Mouse (Mus musculus) erythroblast, embryonic 14.5 days (primary cell): Measurements from ENCODE around the gene Pcca.

Experiments used
- GATA1 ChIP-seq: IDR thresholded peaks from 2 replicates; pipeline ENCODE4 v1.6.1; 2012; ENCODE audit warnings: low read length, inconsistent platforms, mixed read lengths
- TAL1 ChIP-seq: IDR thresholded peaks from 3 replicates; pipeline ENCODE4 v1.6.1; 2012; ENCODE audit warnings: low read length, inconsistent platforms, mixed read lengths

GRCm38 (mm10) chr14:122611035-122611434 lies 76.9 kb downstream of the Pcca start:
- TF ChIP-seq GATA1, result no peak
- TF ChIP-seq TAL1, result no peak
